ENCODE assay signal across 8 mouse cellular contexts in the genomic region with DNA sequence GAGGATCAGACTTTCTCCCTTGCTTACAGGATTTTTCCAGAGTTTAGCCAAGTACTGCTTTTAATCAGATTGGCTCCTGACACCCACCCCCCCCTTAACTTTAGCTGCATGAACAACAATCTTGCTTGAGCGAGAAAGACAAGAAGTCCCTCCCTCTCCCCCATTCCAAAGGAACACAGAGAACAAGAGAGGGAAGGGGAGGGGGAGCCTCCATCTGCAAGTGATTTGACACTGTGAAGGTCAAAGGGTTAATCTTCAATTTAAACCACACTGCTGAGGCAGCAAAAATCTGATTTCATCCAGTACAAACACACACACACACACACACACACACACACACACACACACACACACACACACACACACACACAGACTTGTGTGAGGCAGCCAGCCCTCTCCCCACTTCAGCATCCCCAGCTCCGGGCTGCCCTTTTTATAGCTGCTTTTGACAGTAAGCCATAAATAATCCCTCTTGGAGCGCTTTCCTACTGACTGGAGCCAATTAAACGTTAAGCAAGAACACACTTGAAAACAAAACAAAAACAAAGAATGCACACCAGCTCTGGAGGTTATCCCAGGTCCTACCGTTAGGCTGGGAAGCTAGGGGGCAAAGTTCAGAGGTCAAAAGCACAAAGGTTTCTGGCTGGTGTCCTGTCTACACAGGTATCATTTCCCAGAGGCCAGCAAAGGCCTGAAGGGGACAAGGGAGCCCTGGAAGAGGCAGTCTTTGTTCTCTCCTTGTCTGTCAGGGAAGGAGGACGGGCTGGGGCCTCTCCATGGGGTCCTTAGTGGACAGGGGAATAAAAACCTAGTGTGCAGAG. TPM values are rescaled to one million over a fixed set of nuclear protein-coding genes. Genes with fewer than 3 reads are reported as not detected.
A peak's percentile ranks its signal among the peaks of the same experiment; 100 is the strongest.
DNase-seq lines count a peak whose midpoint lies in the region; ATAC-seq and TF ChIP-seq lines count a peak whose summit lies in the region.

No protein-coding gene starts in this region.

- no peaks in the 10 kb centered on the region for H3K27me3 ChIP-seq in spleen, adult 2 months (ENCODE audit: control insufficient read depth, insufficient read depth, low read length)
- no peaks in the 10 kb centered on the region for H3K27me3 ChIP-seq in heart, embryonic 14.5 days (ENCODE audit: control insufficient read depth, insufficient read depth, low read length)
- H3K27me3 ChIP-seq in myocyte (ENCODE audit: control insufficient read depth, insufficient read depth, insufficient read length): no peaks in the 10 kb centered on the region

- no peaks in the 10 kb centered on the region for H3K9me3 ChIP-seq in heart, embryonic 14.5 days (ENCODE audit: control insufficient read depth, low read length)

- no peak overlapping the region for H3K4me3 ChIP-seq in spleen, adult 2 months (ENCODE audit: extremely low read depth, insufficient read depth, insufficient read length)
- H3K4me3 ChIP-seq in heart, embryonic 14.5 days (ENCODE audit: control insufficient read depth in 1 of 2, insufficient read depth in 1 of 2, low read depth in 1 of 2, low read length in 2 of 2): no peak overlapping the region
- H3K4me3 ChIP-seq in myocyte: no peak overlapping the region

- no peaks in the 10 kb centered on the region for H3K79me2 ChIP-seq in myocyte (ENCODE audit: control insufficient read depth, insufficient read depth)

- 65% methylated on average over 6 of the region's 6 CpGs for WGBS in spleen, adult 2 months
- 9% methylated on average over 6 of the region's 6 CpGs for WGBS in heart, embryonic 14.5 days

- peaks cover 4% of the 10 kb centered on the region; the same call in 1 of the 2 replicates for H3K4me1 ChIP-seq in spleen, adult 2 months (ENCODE audit: control insufficient read depth, insufficient read depth, insufficient read length)
- H3K4me1 ChIP-seq in heart, embryonic 14.5 days (ENCODE audit: control insufficient read depth in 2 of 2, insufficient read depth in 2 of 2, low read length in 2 of 2): peaks cover 47 to 69% of the 10 kb centered on the region in 2 experiments

- peak overlapping the region; percentile 17; the same call in 1 of the 2 replicates for H3K4me2 ChIP-seq in heart, embryonic 14.5 days (ENCODE audit: low read length)
- H3K4me2 ChIP-seq in myocyte (ENCODE audit: low read depth): peak overlapping the region; percentile 48

- H3K36me3 ChIP-seq in spleen, adult 2 months (ENCODE audit: control insufficient read depth, insufficient read depth, low read length): peaks cover 7% of the 10 kb centered on the region
- peaks cover 21% of the 10 kb centered on the region for H3K36me3 ChIP-seq in heart, embryonic 14.5 days (ENCODE audit: control insufficient read depth, insufficient read depth, low read length)
- no peaks in the 10 kb centered on the region for H3K36me3 ChIP-seq in myocyte (ENCODE audit: control insufficient read depth, insufficient read depth)

- ATAC-seq in heart, embryonic 14.5 days (ENCODE audit: insufficient number of reproducible peaks, insufficient read depth, low FRiP score, low read depth): no peak

- TF ChIP-seq CTCF in spleen, adult 2 months (IDR thresholded peaks at IDR 0.05; ENCODE audit: extremely low read depth, insufficient read depth, insufficient read length, insufficient replicate concordance): no peak

- no peak overlapping the region for H3ac ChIP-seq in myocyte (ENCODE audit: control insufficient read depth, insufficient read length)

- no peak for DNase-seq in spleen, adult 2 months (ENCODE audit: low read depth in 1 of 2, low spot score in 2 of 2)
- DNase-seq in spleen, postnatal 14 days (ENCODE audit: low spot score in 2 of 2): no peak
- DNase-seq in kidney, postnatal 14 days: peak; percentile 90
- DNase-seq in frontal cortex, postnatal 14 days (ENCODE audit: low spot score in 2 of 2): no peak
- DNase-seq in layer of hippocampus, postnatal 10 days (ENCODE audit: low spot score in 2 of 2): no peak
- DNase-seq in gastrocnemius, postnatal 25 days: no peak

- peak overlapping the region; percentile 48; the same call in 1 of the 2 replicates for H3K27ac ChIP-seq in spleen, adult 2 months (ENCODE audit: insufficient read depth, low read length)
- peak overlapping the region; percentile 85 to 90 for H3K27ac ChIP-seq in heart, embryonic 14.5 days (replicated peaks in 1 of 2; ENCODE audit: control insufficient read depth in 1 of 2, insufficient read depth in 1 of 2, low read depth in 2 of 2, low read length in 2 of 2)

- peak overlapping the region; percentile 64 for H3K9ac ChIP-seq in heart, embryonic 14.5 days (ENCODE audit: low read length)

- TF ChIP-seq POLR2A in spleen, adult 2 months (IDR thresholded peaks at IDR 0.05; ENCODE audit: low read depth, low read length): no peak
- TF ChIP-seq POLR2A in myocyte (IDR thresholded peaks at IDR 0.05; ENCODE audit: insufficient read length, low read depth): no peak

TF ChIP-seq in myocyte, 11 proteins besides CTCF, POLR2A, EP300 and RAD21:
- no peak for TF ChIP-seq SRF (IDR thresholded peaks at IDR 0.05; ENCODE audit: control insufficient read depth, insufficient read length, low read depth)
TF ChIP-seq in myocyte: peak in this region for 0.

RNA-seq across cellular contexts. Expression of a gene that starts 16.4 kb away (rescaled TPM):
- polyA plus RNA-seq in spleen, adult 2 months (2012; rRNA removed): 24.8 and 32.4 TPM in 2 replicates
- polyA plus RNA-seq in heart, embryonic 14.5 days (2014; fragmentation: Nextera tagmentation; extraction: Ambion mirVana): 2.1 and 6.3 TPM in 2 replicates
- polyA plus RNA-seq in myocyte (2012; fragmentation: generic; extraction: Trizol): 4.8 TPM
- total RNA-seq in layer of hippocampus, postnatal 10 days (2021): 1 to 10 TPM; 2.3 to 4.5 TPM
- total RNA-seq in gastrocnemius, postnatal 25 days (2021): 1 to 10 TPM; 3.4 to 4.7 TPM

RNA-seq across cellular contexts. Expression of a gene that starts 53.6 kb away (rescaled TPM):
- polyA plus RNA-seq in spleen, adult 2 months (2012; rRNA removed): 29.0 and 32.0 TPM in 2 replicates
- 223 and 239 TPM in 2 replicates for polyA plus RNA-seq in heart, embryonic 14.5 days (2014; fragmentation: Nextera tagmentation; extraction: Ambion mirVana)
- polyA plus RNA-seq in myocyte (2012; fragmentation: generic; extraction: Trizol): 311 TPM
- 100 to 1,000 TPM; 171 to 194 TPM for total RNA-seq in layer of hippocampus, postnatal 10 days (2021)
- 100 to 1,000 TPM; 129 to 134 TPM for total RNA-seq in gastrocnemius, postnatal 25 days (2021)
